Mouse (Mus musculus): ENCODE results near the gene Ctf1.
"Not testable (repeated sequence)": the region's sequence is repeated elsewhere in the genome, so short reads cannot be mapped to it uniquely, and the experiment has no call there.

Ctf1 gene

GRCm38 (mm10) chr7:127693730-127694129 lies 18.8 kb upstream of the Ctf1 start:
- DNase-seq = not testable (repeated sequence)

GRCm38 (mm10) chr7:127698986-127699385 lies 13.6 kb upstream of the Ctf1 start:
- DNase-seq = no peak

- no peak for DNase-seq
Observed at GRCm38 (mm10) chr7:127700712-127701331, 11.7 kb upstream of the Ctf1 start.

- peak; percentile 79 for DNase-seq
Observed at GRCm38 (mm10) chr7:127703561-127704178, 8.9 kb upstream of the Ctf1 start.

GRCm38 (mm10) chr7:127704598-127704997 lies 7.9 kb upstream of the Ctf1 start:
- DNase-seq = no peak

- DNase-seq = no peak
Observed at GRCm38 (mm10) chr7:127705706-127706105, 6.8 kb upstream of the Ctf1 start.

GRCm38 (mm10) chr7:127707045-127707956 lies 5.2 kb upstream of the Ctf1 start:
- DNase-seq = no peak

GRCm38 (mm10) chr7:127707957-127708206 lies 4.7 kb upstream of the Ctf1 start:
- DNase-seq = no peak

GRCm38 (mm10) chr7:127708207-127709078 lies 4.1 kb upstream of the Ctf1 start, which contains the start of gene Bcl7c:
Gene Bcl7c (minus strand): TSS chr7:127708933.
- DNase-seq = peak; percentile 88

- no peak for DNase-seq
Observed at GRCm38 (mm10) chr7:127709261-127709979, 3.1 kb upstream of the Ctf1 start.

- no peak for DNase-seq
Observed at GRCm38 (mm10) chr7:127711031-127711430, 1.5 kb upstream of the Ctf1 start.

- no peak for DNase-seq
Observed at GRCm38 (mm10) chr7:127711456-127711855, 1.1 kb upstream of the Ctf1 start.

- DNase-seq = no peak
Observed at GRCm38 (mm10) chr7:127714816-127715215, 2.3 kb downstream of the Ctf1 start.

- DNase-seq = peak; percentile 74
Observed at GRCm38 (mm10) chr7:127716992-127717391, 4.5 kb downstream of the Ctf1 start.

- DNase-seq = no peak
Observed at GRCm38 (mm10) chr7:127718339-127718738, 5.8 kb downstream of the Ctf1 start.

GRCm38 (mm10) chr7:127719258-127719657 lies 6.7 kb downstream of the Ctf1 start:
- DNase-seq = no peak

GRCm38 (mm10) chr7:127725490-127725889 lies 13.0 kb downstream of the Ctf1 start:
- no peak for DNase-seq

GRCm38 (mm10) chr7:127725924-127726323 lies 13.4 kb downstream of the Ctf1 start:
- DNase-seq = no peak

GRCm38 (mm10) chr7:127727898-127728297 lies 15.4 kb downstream of the Ctf1 start:
- no peak for DNase-seq

GRCm38 (mm10) chr7:127730170-127730569 lies 17.6 kb downstream of the Ctf1 start:
- no peak for DNase-seq

GRCm38 (mm10) chr7:127732066-127732465 lies 19.5 kb downstream of the Ctf1 start, which contains the start of gene Ctf2:
Gene Ctf2 (minus strand): TSS chr7:127732166.
- not testable (repeated sequence) for DNase-seq
